Mouse (Mus musculus) ovary, postnatal 14 days (tissue): ENCODE data around the gene Nr6a1.

ENCODE experiments used
- DNase-seq: peaks from one replicate; pipeline ENCODE4 v3.0.0; 2022; ENCODE audit warnings: low spot score

Gene Nr6a1

GRCm38 (mm10) chr2:38782731-38783130, 144.8 kb downstream of the Nr6a1 start:
- DNase-seq: no peak

- no peak for DNase-seq
These were observed 145.4 kb downstream of the Nr6a1 start for GRCm38 (mm10) chr2:38781945-38782720.

GRCm38 (mm10) chr2:38779939-38780338, 147.5 kb downstream of the Nr6a1 start:
- no peak for DNase-seq

GRCm38 (mm10) chr2:38777326-38777725, 150.2 kb downstream of the Nr6a1 start:
- DNase-seq: no peak

GRCm38 (mm10) chr2:38774936-38775335, 152.6 kb downstream of the Nr6a1 start:
- DNase-seq: no peak

GRCm38 (mm10) chr2:38771478-38771797, 156.1 kb downstream of the Nr6a1 start:
- DNase-seq: no peak

GRCm38 (mm10) chr2:38770772-38771477, 156.6 kb downstream of the Nr6a1 start:
- no peak for DNase-seq

- no peak for DNase-seq
These were observed 160.1 kb downstream of the Nr6a1 start for GRCm38 (mm10) chr2:38767177-38767931.

- no peak for DNase-seq
These were observed 187.6 kb downstream of the Nr6a1 start for GRCm38 (mm10) chr2:38739847-38740246.

GRCm38 (mm10) chr2:38739410-38739809, 188.1 kb downstream of the Nr6a1 start:
- peak; percentile 68 for DNase-seq

- no peak for DNase-seq
These were observed 188.7 kb downstream of the Nr6a1 start for GRCm38 (mm10) chr2:38738601-38739301.

- no peak for DNase-seq
These were observed 191.7 kb downstream of the Nr6a1 start for GRCm38 (mm10) chr2:38735740-38736139.

- DNase-seq: no peak
These were observed 192.8 kb downstream of the Nr6a1 start for GRCm38 (mm10) chr2:38734721-38735120.

GRCm38 (mm10) chr2:38730331-38730827, 197.1 kb downstream of the Nr6a1 start:
- DNase-seq: no peak

GRCm38 (mm10) chr2:38725427-38725826, 202.1 kb downstream of the Nr6a1 start:
- DNase-seq: no peak

- no peak for DNase-seq
These were observed 204.1 kb downstream of the Nr6a1 start for GRCm38 (mm10) chr2:38723378-38723777.

- DNase-seq: no peak
These were observed 205.4 kb downstream of the Nr6a1 start for GRCm38 (mm10) chr2:38722076-38722475.

- DNase-seq: no peak
These were observed 206.8 kb downstream of the Nr6a1 start for GRCm38 (mm10) chr2:38720661-38721060.

GRCm38 (mm10) chr2:38719354-38719753, 208.1 kb downstream of the Nr6a1 start:
- DNase-seq: no peak

GRCm38 (mm10) chr2:38718676-38719075, 208.8 kb downstream of the Nr6a1 start:
- DNase-seq: no peak

- DNase-seq: no peak
These were observed 210.1 kb downstream of the Nr6a1 start for GRCm38 (mm10) chr2:38717436-38717835.

GRCm38 (mm10) chr2:38714324-38714723, 213.2 kb downstream of the Nr6a1 start, which contains the start of gene Nr5a1:
Gene Nr5a1, minus strand, starts transcription at chr2:38714542.
- DNase-seq: no peak
